Mouse (Mus musculus) ovary, postnatal 10 days (tissue): ENCODE data around the gene Bex4.
"Not testable (repeated sequence)": the region's sequence is repeated elsewhere in the genome, so short reads cannot be mapped to it uniquely, and the experiment has no call there.

Source experiments
- DNase-seq: peaks from one replicate; pipeline ENCODE4 v3.0.0; 2022; ENCODE audit warnings: low spot score

Bex4 gene

GRCm38 (mm10) chrX:136138827-136139639, at the start of gene Bex4:
Bex4 (plus strand) TSS chrX:136138996.
- not testable (repeated sequence) for DNase-seq

GRCm38 (mm10) chrX:136092497-136093279, 46.1 kb upstream of the Bex4 start:
- DNase-seq: no peak

GRCm38 (mm10) chrX:136094421-136094820, 44.4 kb upstream of the Bex4 start:
- no peak for DNase-seq

- no peak for DNase-seq
These were observed 34.6 kb upstream of the Bex4 start for GRCm38 (mm10) chrX:136104046-136104723.

- DNase-seq: no peak
These were observed 34.1 kb upstream of the Bex4 start for GRCm38 (mm10) chrX:136104724-136105088.

- DNase-seq: no peak
These were observed 30.9 kb upstream of the Bex4 start for GRCm38 (mm10) chrX:136107942-136108341.

GRCm38 (mm10) chrX:136115015-136115414, 23.8 kb upstream of the Bex4 start:
- DNase-seq: no peak

- no peak for DNase-seq
These were observed 23.3 kb upstream of the Bex4 start for GRCm38 (mm10) chrX:136115419-136115961.

GRCm38 (mm10) chrX:136127038-136127743, 11.6 kb upstream of the Bex4 start:
- no peak for DNase-seq

- DNase-seq: no peak
These were observed 11.1 kb upstream of the Bex4 start for GRCm38 (mm10) chrX:136127744-136128064.

- no peak for DNase-seq
These were observed 3.2 kb upstream of the Bex4 start for GRCm38 (mm10) chrX:136135559-136135958.

GRCm38 (mm10) chrX:136139640-136140004, 826 bp downstream of the Bex4 start:
- not testable (repeated sequence) for DNase-seq

GRCm38 (mm10) chrX:136141385-136141784, 2.6 kb downstream of the Bex4 start:
- no peak for DNase-seq

GRCm38 (mm10) chrX:136143711-136144110, 4.9 kb downstream of the Bex4 start:
- no peak for DNase-seq

GRCm38 (mm10) chrX:136144195-136144594, 5.4 kb downstream of the Bex4 start:
- DNase-seq: no peak

- DNase-seq: no peak
These were observed 31.8 kb downstream of the Bex4 start for GRCm38 (mm10) chrX:136170625-136171024.

GRCm38 (mm10) chrX:136171189-136172117, 32.7 kb downstream of the Bex4 start:
- peak; percentile 19 for DNase-seq

- no peak for DNase-seq
These were observed 33.3 kb downstream of the Bex4 start, which contains the start of gene Tceal8 for GRCm38 (mm10) chrX:136172118-136172551. Tceal8 (minus strand) TSS chrX:136172342.

GRCm38 (mm10) chrX:136172786-136173185, 34.0 kb downstream of the Bex4 start:
- no peak for DNase-seq

- DNase-seq: no peak
These were observed 42.2 kb downstream of the Bex4 start for GRCm38 (mm10) chrX:136180897-136181553.
